Mouse (Mus musculus) spleen, embryonic (tissue): ENCODE data around the gene Syndig1.

Experiments used
- CTCF ChIA-PET: fragments of 350-600 bp; sonication (Branson Sonifier 250); formaldehyde crosslinking; loops from one replicate; lab custom pipeline; 2022; lab: Charles Lee

Gene Syndig1

DNA sequence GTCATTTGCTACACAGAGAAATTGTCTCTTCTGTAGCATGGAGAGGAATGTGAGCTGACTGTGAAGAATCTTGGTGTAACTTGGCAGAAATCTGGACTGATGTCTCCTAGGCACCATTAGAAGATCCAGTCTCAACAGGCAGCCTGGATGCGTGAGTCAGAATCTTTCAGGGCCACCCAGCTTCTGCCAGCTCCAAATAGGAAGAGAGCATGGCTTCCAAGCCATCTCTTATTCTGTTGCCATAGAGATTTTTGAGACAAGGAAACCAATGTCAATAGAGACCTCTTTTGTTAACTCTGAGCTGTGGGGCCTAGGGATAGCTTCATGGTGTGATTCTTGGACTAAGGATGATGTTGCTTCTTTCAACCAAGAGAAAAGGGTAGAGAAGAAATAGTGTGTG, 151.4 kb downstream of the Syndig1 start:
- CTCF ChIA-PET, result no interaction called here

- CTCF ChIA-PET, result no interaction called here
Observed at GRCm38 (mm10) chr2:149982466-149982865, 153.5 kb downstream of the Syndig1 start.

- CTCF ChIA-PET, result no interaction called here
Observed at GRCm38 (mm10) chr2:149983107-149983506, 154.1 kb downstream of the Syndig1 start.

DNA sequence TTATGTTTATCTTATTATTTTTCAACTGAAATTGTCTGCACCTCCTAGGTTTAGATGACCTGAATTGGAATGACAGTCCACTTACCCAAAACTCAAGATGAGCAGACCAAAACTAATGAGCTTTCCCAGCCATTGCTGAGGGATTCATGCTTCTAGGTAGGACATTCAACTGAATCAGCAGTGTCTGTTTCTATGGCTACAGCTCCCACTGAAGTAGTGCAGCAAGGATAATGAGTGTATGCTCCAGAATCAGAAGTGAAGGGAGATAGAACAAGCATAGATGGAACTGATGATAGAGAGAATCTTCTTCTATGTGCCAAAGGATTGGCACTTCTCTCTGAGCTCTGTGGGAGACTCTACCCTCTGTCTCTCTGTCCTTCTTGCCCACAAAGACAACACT, 158.6 kb downstream of the Syndig1 start:
- CTCF ChIA-PET, result no interaction called here

GRCm38 (mm10) chr2:149991506-149991905, 162.5 kb downstream of the Syndig1 start:
- CTCF ChIA-PET, result no interaction called here

DNA sequence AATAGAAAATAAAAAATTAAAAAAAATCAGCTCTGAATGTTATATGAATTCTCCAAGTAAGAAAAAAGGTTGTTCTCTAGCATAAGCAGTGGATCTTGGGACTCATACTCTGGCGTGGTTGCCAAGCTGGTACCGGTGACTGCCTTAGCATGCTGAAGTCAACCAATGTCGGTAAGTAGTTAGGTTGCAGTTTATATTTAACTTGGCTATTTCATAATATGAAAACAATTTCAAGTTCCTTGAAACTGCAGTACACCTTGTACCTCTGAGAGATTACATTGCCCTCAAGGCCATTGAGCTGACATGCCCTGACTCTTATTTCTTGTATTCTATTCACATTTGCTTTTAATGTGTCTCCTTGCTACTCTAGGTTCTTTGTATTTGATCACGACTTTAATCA, 163.9 kb downstream of the Syndig1 start:
- CTCF ChIA-PET, result no interaction called here

DNA sequence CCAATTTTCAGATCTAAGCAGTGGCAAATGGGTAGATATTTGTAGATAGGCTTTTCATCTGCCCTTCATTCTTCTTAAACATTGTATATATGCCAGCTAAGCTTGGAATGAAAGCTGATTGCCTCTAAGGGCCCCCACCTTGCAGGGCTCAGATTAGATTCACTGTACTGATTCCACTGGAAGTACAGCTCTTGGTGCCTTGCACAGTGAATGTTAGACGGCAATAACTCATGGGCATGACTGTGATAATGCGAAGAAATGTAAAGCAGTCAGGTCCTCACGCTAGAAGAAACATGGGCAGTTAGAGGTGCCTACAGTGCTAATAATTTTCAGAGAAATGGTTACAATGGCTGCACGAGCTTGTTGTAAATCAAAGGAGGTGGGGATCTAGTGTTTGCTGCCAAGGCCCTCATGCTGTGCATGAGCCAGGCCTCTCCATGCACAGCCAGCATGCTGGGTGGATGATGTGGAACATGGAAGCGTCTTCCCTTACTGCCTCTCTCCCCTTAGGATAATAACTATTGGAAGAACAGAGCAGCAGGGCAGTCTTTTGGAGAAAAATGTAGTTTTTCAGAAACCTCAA, 167.5 kb downstream of the Syndig1 start:
- CTCF ChIA-PET, result no interaction called here

DNA sequence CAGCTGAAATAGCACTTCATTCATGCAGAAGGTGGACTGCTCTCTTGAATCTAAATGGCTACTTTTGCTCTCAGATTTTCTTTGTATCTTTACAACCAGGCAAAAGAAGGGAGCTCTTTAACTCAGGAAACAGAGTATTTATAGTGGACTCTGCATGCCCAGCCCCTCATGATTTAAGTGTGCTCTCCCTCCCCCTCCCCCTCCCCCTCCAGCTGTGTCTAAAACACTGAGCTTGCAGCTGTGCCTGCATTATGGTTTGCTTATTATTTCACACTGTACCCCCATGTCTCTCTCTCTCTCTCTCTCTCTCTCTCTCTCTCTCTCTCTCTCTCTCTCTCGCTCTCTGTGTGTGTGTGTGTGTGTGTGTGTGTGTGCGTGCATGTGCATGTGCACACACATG, 168.6 kb downstream of the Syndig1 start:
- CTCF ChIA-PET, result no interaction called here

DNA sequence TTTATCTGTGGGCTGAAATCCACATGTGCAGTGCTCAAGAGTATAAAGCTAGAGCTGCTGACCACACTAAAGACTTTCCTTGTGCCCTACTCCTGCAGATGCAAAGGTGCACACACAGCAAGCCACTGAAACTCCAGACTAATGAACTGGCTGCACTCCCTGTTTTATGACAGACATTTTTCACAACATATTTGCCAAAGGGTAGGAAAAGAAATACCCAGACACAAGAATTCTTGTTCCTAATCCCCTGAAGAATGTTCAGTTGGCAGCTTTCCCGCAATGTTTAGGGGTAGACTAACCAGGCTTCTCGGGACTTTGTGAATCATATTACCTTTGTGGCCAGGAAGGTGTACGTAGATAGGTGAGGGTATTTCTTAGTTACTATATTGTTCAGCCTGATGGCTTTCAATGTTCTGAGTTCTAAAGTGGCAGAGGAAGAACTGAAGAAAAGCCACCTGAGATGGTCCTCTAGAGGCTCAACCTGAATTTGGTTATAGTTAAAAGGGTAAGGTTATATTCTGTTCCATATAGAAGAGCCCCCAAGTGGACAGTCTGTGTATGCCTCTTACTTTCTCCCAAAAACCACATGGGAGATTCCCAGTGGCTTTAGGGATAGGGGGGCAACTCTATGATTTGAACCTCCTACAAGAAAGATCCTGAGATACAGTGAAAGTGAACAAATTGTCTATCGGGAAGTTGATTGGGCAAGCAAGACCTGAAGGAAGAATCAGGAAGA, 169.5 kb downstream of the Syndig1 start:
- CTCF ChIA-PET, result no interaction called here

DNA sequence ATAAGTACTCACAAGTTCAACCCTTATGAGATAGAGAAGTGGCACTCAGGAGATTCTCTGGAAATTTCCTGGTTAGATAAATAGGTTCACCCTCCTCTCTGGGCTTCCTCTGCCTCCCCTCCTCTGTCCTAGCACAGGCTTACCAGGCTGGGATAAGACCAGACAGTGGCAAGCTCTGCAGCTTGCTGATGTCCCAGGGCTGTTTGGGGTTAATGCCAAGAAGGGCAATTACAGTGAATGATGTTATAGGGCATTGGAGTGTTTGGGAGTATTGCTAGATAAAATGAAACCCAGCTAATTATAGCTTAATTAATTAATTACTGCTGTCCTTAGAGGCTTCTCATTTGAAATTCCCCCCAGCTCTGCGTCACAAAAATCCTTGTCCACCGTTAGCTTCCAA, 171.6 kb downstream of the Syndig1 start:
- CTCF ChIA-PET, result no interaction called here

- CTCF ChIA-PET, result no interaction called here
Observed at GRCm38 (mm10) chr2:150003499-150003898, 174.5 kb downstream of the Syndig1 start.

DNA sequence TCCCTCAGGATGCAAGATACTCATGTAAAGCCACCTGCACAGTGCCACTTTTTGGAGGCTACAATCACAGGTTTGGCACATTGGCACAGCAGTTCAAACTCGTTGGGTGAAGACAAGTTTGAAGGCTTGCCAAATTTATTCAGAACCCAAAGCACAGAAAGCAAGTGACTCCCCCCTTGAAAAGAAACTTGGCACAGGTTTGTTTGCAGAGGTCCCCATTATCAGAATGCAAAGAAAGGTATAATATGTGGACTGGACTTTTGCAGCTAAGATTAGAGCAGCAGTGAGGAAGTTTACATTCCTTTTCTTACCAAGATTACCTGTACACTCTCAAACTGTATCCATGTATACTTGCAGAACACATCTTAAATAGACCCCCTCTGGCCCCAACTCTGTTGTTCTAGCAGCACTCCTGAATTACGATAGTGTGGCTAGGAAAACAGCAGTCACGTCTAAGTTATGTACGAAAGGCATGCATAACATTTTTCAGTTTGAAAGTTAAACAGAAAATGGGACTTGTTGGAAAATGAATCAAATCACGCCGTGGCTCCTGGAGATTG, 183.9 kb downstream of the Syndig1 start:
- CTCF ChIA-PET, result no interaction called here

GRCm38 (mm10) chr2:150013785-150014184, 184.8 kb downstream of the Syndig1 start:
- CTCF ChIA-PET, result no interaction called here

- CTCF ChIA-PET, result no interaction called here
Observed at GRCm38 (mm10) chr2:150016303-150016702, 187.3 kb downstream of the Syndig1 start.

DNA sequence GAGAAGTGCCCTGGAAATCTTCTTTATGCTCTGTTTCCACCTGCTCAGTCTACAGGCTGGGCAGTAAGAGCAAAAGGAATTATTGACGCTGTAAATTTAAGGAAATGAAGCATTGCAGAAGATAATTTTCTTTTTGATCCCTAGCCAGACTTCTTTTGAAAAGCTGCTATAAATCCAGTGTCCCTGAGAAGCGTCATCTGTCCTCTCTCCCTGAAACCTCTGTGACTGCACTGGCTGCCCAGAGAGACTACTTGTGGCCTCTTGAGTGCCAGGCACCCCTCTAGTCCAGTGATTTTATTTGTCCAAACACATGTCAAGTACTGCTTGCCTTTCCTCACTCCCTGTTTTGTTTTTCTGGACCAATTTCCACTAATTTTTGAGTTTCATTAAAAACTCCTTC, 191.7 kb downstream of the Syndig1 start:
- CTCF ChIA-PET, result no interaction called here

GRCm38 (mm10) chr2:150023873-150024339, 194.9 kb downstream of the Syndig1 start:
- CTCF ChIA-PET, result no interaction called here

DNA sequence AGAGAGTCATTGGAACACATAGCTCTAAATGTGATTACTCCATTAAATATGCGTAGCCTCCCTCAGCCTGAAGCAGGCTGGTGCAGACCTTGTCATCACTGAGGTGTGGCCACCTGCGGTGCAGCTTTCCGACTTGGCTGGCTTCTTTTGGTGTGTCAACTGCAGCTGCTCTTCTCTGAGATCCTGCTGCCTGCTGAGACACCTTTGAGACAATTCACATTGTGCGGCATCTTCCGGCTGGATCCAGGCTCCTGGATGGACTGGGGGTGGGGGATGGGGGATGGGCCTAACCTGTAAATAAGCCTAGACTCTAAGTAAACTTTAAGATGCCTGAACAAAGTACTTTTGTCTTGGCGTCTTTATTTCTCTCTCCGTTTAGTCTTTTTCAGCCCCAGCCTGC, 214.5 kb downstream of the Syndig1 start:
- CTCF ChIA-PET, result no interaction called here
